ENCODE assay signal across 11 mouse cellular contexts in the genomic region with DNA sequence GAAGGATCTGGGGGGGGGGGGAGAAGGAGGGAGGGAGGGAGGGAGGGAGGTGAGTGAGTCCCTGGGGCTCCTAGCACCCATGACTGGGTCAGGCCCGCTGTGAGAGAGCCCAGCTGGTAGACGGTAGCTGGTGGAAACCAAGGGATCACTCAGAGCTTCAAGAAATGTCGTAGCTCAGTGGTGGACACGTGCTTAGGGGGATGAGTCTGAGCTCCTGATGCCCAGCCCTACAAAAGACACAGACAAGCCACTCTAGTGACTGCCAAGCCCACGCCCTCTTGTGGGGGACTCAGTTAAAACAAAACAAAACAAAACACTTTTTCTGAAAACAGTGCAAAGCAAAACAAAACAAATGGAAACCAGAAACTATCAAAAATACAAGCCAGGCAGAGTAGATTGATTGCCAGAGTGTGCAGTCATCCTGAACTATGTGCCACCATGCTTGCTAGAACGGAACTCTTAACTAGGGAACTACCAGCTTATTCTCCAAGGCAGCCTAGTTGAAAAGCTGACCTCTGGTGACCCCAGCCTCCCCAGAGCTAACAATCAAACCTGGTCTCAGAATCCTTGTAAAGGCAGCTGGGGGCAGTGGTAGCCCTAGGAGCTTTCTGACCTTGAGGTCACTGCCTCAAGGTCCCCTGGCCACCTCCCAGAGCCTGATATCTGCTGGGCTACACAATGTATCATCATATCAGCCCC. TPM values are rescaled to one million over a fixed set of nuclear protein-coding genes. Genes with fewer than 3 reads are reported as not detected.
DNase-seq lines count a peak whose midpoint lies in the region; ATAC-seq and TF ChIP-seq lines count a peak whose summit lies in the region.
"Had no signal": no experiment of that assay in that cellular context is flagged by ENCODE, and none has a peak within 500 bp of the region (broad histone marks: within the 10 kb centered on the region; RNA-seq: fewer than 3 reads in every experiment).

No protein-coding gene starts in this region.

- 0 out of 2 replicates have a peak, but pooled peaks have one; percentile 39 for ATAC-seq in lung, postnatal 0 days
- ATAC-seq in erythroblast, adult 5-6 weeks (replicated peaks; ENCODE audit: low FRiP score, poor library complexity, severe bottlenecking): no peak

- H3K27me3 ChIP-seq in lung, postnatal 0 days (replicated peaks; ENCODE audit: insufficient read depth, low read length): no peaks in the 10 kb centered on the region
- H3K27me3 ChIP-seq: hindbrain, embryonic 15.5 days had no signal

- TF ChIP-seq EP300 in lung, postnatal 0 days (IDR thresholded peaks at IDR 0.05): no peak

- H3K27ac ChIP-seq in gastrocnemius, adult 2 months: peak overlapping the region; percentile 71
- H3K27ac ChIP-seq in lung, postnatal 0 days (ENCODE audit: low read length): no peak overlapping the region
- H3K27ac ChIP-seq in brown adipose tissue, adult 24 weeks (replicated peaks; ENCODE audit: low read depth, low read length): peak overlapping the region; percentile 44
- H3K27ac ChIP-seq: hindbrain, embryonic 15.5 days had no signal

- peak; percentile 49 for DNase-seq in gastrocnemius, adult 2 months
- no peak for DNase-seq in gastrocnemius, postnatal 14 days
- DNase-seq in lung, postnatal 0 days (ENCODE audit: low spot score): peak; percentile 57
- DNase-seq in lung, postnatal 4 days: no peak
- DNase-seq in retina, postnatal 1 day: peak; percentile 58
- no peak for DNase-seq in B cell, adult 2 months
- DNase-seq: thymus, postnatal 4 days had no signal

- peak overlapping the region; percentile 36 for H3K4me3 ChIP-seq in gastrocnemius, adult 2 months
- no peak overlapping the region for H3K4me3 ChIP-seq in lung, postnatal 0 days (ENCODE audit: low read depth, low read length)
- H3K4me3 ChIP-seq in brown adipose tissue, adult 24 weeks (ENCODE audit: insufficient read depth, low read depth, low read length): peak overlapping the region; percentile 32
- H3K4me3 ChIP-seq: hindbrain, embryonic 15.5 days; megakaryocyte, embryonic 14.5 days had no signal

- no peak overlapping the region for H3K9ac ChIP-seq in lung, postnatal 0 days (replicated peaks; ENCODE audit: low read depth)
- H3K9ac ChIP-seq: hindbrain, embryonic 15.5 days had no signal

- H3K4me2 ChIP-seq in lung, postnatal 0 days (replicated peaks; ENCODE audit: low read depth, low read length): no peak overlapping the region
- H3K4me2 ChIP-seq: hindbrain, embryonic 15.5 days had no signal

- WGBS in lung, postnatal 0 days: 37% methylated on average over 6 of the region's 6 CpGs

- intact Hi-C loops in gastrocnemius, adult 2 months (cut with DNase I): no loop called here
- intact Hi-C loops in gastrocnemius, postnatal 14 days (cut with DNase I; ENCODE audit: low total_unique reads): loop anchor here (10.0 kb wide), 1 partner anchor 111 kb away; no protein-coding TSS in a partner anchor

- peak; percentile 39 for TF ChIP-seq CTCF in gastrocnemius, adult 2 months (IDR thresholded peaks at IDR 0.05)
- TF ChIP-seq CTCF in lung, postnatal 0 days (IDR thresholded peaks at IDR 0.05): peak; percentile 46

- no peaks in the 10 kb centered on the region for H3K9me3 ChIP-seq in lung, postnatal 0 days (ENCODE audit: low read length)
- H3K9me3 ChIP-seq: hindbrain, embryonic 15.5 days; megakaryocyte, embryonic 14.5 days had no signal

- H3K36me3 ChIP-seq in lung, postnatal 0 days (ENCODE audit: insufficient read depth, low read length): no peaks in the 10 kb centered on the region
- H3K36me3 ChIP-seq: hindbrain, embryonic 15.5 days had no signal

- H3K4me1 ChIP-seq in lung, postnatal 0 days (ENCODE audit: insufficient read depth, low read depth, low read length): no peaks in the 10 kb centered on the region
- H3K4me1 ChIP-seq in brown adipose tissue, adult 24 weeks (ENCODE audit: control insufficient read depth, insufficient read depth, insufficient read length, low read length): peaks cover 12% of the 10 kb centered on the region
- H3K4me1 ChIP-seq: hindbrain, embryonic 15.5 days had no signal

RNA-seq across cellular contexts. Expression of gene Agtrap, which starts 22.0 kb away (rescaled TPM):
- 10 to 100 TPM in 1 of 2 experiments, 1 to 10 TPM in 1; 9.8 to 12.6 TPM for total RNA-seq in gastrocnemius, adult 2 months (2021)
- 10 to 100 TPM; 12.3 to 14.7 TPM for total RNA-seq in gastrocnemius, postnatal 14 days (2021)
- 20.7 and 22.0 TPM in 2 replicates for polyA plus RNA-seq in lung, postnatal 0 days (2015; fragmentation: Nextera tagmentation; extraction: Ambion mirVana)
- polyA plus RNA-seq in brown adipose tissue, adult 24 weeks (2012; ENCODE audit: insufficient read depth, insufficient read length, missing spikeins): 8.1 and 8.2 TPM in 2 replicates
- 4.6 and 7.3 TPM in 2 replicates for total RNA-seq in erythroblast, adult 5-6 weeks (2015; ENCODE audit: low replicate concordance)
- total RNA-seq in erythroblast, adult 5-6 weeks (2017; ENCODE audit: low replicate concordance): 7.4 and 9.2 TPM in 2 replicates

RNA-seq across cellular contexts. Expression of gene Mthfr, which starts 27.0 kb away (rescaled TPM):
- 10 to 100 TPM in 1 of 2 experiments, 1 to 10 TPM in 1; 6.9 to 14.2 TPM for total RNA-seq in gastrocnemius, adult 2 months (2021)
- total RNA-seq in gastrocnemius, postnatal 14 days (2021): 10 to 100 TPM; 12.0 to 12.3 TPM
- 14.0 and 14.2 TPM in 2 replicates for polyA plus RNA-seq in lung, postnatal 0 days (2015; fragmentation: Nextera tagmentation; extraction: Ambion mirVana)
- 5.7 and 6.9 TPM in 2 replicates for polyA plus RNA-seq in brown adipose tissue, adult 24 weeks (2012; ENCODE audit: insufficient read depth, insufficient read length, missing spikeins)
- 1.0 and 5.4 TPM in 2 replicates for total RNA-seq in erythroblast, adult 5-6 weeks (2015; ENCODE audit: low replicate concordance)
- 4.9 and 7.7 TPM in 2 replicates for total RNA-seq in erythroblast, adult 5-6 weeks (2017; ENCODE audit: low replicate concordance)

RNA-seq across cellular contexts. Expression of gene Clcn6, which starts 27.2 kb away (rescaled TPM):
- total RNA-seq in gastrocnemius, adult 2 months (2021): 1 to 10 TPM; 4.7 to 5.0 TPM
- total RNA-seq in gastrocnemius, postnatal 14 days (2021): 1 to 10 TPM; 4.7 to 5.4 TPM
- polyA plus RNA-seq in lung, postnatal 0 days (2015; fragmentation: Nextera tagmentation; extraction: Ambion mirVana): 3.5 and 4.1 TPM in 2 replicates
- polyA plus RNA-seq in brown adipose tissue, adult 24 weeks (2012; ENCODE audit: insufficient read depth, insufficient read length, missing spikeins): 5.0 and 5.7 TPM in 2 replicates
- 0.63 and 2.1 TPM in 2 replicates for total RNA-seq in erythroblast, adult 5-6 weeks (2015; ENCODE audit: low replicate concordance)
- total RNA-seq in erythroblast, adult 5-6 weeks (2017; ENCODE audit: low replicate concordance): 2.0 and 3.1 TPM in 2 replicates

Comparison
In these comparisons a context has a peak if more than half of its experiments do, and no peak if none do; other contexts are left out.
1. DNase-seq: peak in gastrocnemius, adult 2 months (single experiment), lung, postnatal 0 days (single experiment) and retina, postnatal 1 day (single experiment); none in gastrocnemius, postnatal 14 days (single experiment), lung, postnatal 4 days (0 of 2) and B cell, adult 2 months (0 of 2).